Mouse (Mus musculus) erythroblast, embryonic 14.5 days (primary cell): ENCODE data around the gene Meis1.

Source experiments
- GATA1 ChIP-seq: IDR thresholded peaks from 2 replicates; pipeline ENCODE4 v1.6.1; 2012; ENCODE audit warnings: low read length, inconsistent platforms, mixed read lengths
- TAL1 ChIP-seq: IDR thresholded peaks from 3 replicates; pipeline ENCODE4 v1.6.1; 2012; ENCODE audit warnings: low read length, inconsistent platforms, mixed read lengths

- TF ChIP-seq TAL1: no peak
- no peak for TF ChIP-seq GATA1
These were observed 919 bp downstream of the Meis1 start for GRCm38 (mm10) chr11:19017719-19018413.
